Mouse (Mus musculus) WW6 (cell line): ENCODE measurements at regions not wholly inside any gene's neighbourhood (a gene's known extent, or its start where the extent isn't known, plus 50 kb on each side); places are given as distances from the start of the nearest gene placed in this dataset.

Experiments used
- DNase-seq: peaks from one replicate; pipeline ENCODE4 v3.0.0-alpha.2; 2013; ENCODE audit warnings: low read depth, low spot score

DNA sequence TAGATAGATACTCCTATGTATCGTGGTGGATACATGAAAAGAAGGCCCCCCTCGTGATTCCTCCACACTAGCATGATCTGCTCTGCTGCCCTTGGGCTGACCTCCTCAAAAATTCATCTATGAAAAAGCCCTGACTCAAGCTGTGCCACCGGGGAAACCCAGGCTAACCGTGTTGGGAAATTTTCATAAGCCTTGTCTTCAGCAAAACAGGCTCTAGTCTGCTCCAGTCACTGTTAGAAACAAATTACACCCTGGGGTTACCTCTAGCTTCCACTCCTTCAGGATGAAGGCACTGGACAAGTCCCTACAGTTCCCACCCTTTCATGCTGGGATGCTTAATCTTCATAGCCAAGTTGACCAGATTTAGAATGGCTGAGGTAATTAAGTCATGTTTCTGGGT, 315.0 kb upstream of the Nrp1 start:
- DNase-seq, result no peak

GRCm38 (mm10) chr8:128056251-128056650, 302.2 kb upstream of the Nrp1 start:
- no peak for DNase-seq

GRCm38 (mm10) chr8:128057845-128058244, 300.6 kb upstream of the Nrp1 start:
- no peak for DNase-seq

DNA sequence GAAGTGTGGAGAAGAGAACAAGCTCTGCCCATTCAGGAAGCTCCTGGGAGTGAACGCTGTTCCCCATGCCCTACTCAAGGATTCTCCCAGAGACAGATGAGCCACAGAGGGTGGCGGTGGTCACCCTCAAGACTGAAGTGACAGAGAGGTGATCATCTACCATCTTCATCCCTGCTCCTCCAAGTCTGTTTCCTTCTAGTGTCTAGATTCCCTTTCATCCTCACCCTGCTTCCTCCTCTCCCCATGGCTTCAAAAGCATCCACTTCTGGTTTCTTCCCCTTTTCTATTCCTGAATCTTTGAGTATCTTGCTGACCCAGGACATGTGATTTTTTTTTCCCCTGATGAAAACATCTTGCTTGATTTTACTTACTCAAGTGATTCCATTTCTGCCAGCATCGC, 298.6 kb upstream of the Nrp1 start:
- DNase-seq, result no peak

GRCm38 (mm10) chr8:128064211-128064610, 294.2 kb upstream of the Nrp1 start:
- no peak for DNase-seq

DNA sequence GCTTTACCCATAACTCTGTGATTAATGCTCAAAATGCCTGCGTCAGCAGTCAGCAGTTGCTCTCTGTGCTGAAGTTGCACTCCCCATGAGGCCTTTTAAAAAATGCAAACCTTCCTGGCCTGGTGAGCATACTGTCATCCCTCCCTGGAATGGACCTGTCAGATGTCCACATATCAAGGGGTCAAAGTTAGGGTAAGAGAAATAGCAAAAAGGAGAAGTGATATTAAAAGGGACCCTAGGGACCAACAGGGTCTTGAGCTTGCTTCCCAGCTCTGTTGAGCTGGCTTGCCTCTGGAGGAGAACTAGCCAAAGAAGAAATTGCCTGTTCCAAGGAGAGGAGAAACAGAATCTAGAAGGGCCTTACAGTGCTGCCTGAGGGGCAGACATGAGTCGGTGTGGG, 293.3 kb upstream of the Nrp1 start:
- DNase-seq, result no peak

DNA sequence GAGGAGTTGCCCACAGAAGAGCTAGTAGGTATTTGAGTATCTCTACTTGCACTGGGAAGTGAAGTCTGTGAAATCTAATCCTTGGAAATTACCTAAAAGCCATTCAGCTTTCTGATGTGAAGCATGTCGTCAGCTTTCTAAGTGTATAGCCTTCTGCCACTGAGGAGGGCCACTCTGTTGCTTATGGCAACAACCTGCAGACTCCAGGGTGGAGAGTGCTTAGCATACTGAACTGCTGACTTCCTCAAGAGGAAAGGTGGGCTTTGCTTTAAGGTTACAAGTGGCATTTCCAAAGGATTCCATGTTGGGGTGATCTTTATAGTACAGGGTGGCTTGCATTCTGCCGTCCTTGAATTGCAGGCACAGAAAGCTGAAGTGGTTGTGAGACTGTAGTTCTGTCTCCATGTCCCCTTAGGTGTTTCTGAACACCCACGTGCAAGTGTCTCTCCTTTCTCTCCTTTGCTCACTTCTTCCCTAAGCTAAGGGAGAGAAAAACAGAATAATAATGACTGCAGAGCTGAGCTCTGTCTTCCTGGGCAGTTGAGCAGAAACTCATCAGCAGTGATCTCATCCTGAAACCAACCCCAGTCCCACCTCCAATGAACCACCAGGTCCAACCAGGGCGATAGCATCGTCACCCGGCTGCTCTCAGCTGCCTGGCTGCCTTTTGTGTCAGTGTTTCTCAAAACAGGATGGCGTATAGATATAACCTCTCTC, 292.3 kb upstream of the Nrp1 start:
- no peak for DNase-seq

- DNase-seq, result no peak
Measured at GRCm38 (mm10) chr8:128069749-128070148, 288.7 kb upstream of the Nrp1 start.

- no peak for DNase-seq
Measured at GRCm38 (mm10) chr8:128075566-128075965, 282.8 kb upstream of the Nrp1 start.

GRCm38 (mm10) chr8:128076226-128076625, 282.2 kb upstream of the Nrp1 start:
- no peak for DNase-seq

DNA sequence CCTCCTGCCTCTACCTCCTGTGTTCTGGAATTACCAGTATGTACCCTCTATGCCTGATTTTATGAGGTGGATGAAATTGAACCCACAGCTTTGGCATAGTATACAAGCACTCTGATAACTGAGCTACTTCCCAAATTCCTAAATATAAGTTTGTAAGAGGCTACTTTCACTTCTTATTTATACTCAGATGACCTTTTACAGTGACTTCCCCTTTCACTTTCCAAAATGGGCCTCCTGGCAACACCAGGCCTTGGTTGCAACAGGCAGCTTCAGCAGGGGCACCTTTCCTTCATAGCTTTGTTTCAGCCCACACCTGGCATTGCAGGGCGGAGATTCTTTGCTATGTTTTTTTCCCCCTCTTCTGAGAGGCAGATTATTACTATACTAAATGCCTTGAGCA, 279.7 kb upstream of the Nrp1 start:
- DNase-seq, result no peak

GRCm38 (mm10) chr8:128085800-128086199, 272.6 kb upstream of the Nrp1 start:
- no peak for DNase-seq

DNA sequence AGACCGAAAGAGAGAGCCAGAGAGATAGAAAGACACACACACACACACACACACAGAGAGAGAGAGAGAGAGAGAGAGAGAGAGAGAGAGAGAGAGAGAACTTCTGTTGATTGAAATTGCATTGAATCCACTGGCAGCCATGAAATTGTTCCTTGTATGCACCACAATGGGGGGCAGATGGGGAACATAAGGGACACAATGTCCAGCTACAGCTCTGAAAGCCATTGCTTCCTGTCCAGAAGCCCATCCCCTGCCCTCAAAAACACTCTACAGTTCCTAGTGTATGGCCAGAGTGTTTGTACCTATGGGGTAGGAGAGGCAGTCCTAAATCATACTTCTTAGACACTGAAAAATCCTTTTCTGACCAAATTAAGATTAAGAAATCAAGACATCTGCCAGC, 270.9 kb upstream of the Nrp1 start:
- DNase-seq, result no peak

DNA sequence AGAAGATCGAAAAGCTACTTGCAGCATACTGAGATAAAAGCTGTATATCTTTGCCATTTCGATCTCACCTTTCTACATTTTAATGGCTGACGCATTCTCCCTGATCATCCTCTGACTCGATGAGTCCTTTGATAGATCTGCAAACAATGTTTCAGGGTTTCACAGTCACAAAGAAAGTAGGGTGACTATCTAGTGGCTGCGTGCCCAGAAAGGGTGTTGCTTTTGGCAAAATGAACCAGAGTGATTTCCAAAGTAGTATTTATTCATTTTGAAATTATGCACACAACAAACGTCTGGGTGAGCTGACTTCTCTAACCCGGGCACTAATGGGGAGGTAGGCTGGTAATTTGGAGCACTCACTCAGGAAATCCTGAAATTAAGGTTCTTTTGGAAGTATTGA, 265.6 kb upstream of the Nrp1 start:
- DNase-seq, result no peak

GRCm38 (mm10) chr8:128095451-128095850, 263.0 kb upstream of the Nrp1 start:
- DNase-seq, result no peak

- no peak for DNase-seq
Measured at GRCm38 (mm10) chr8:128097601-128098000, 260.8 kb upstream of the Nrp1 start.

- no peak for DNase-seq
Measured at GRCm38 (mm10) chr8:128103380-128103779, 255.0 kb upstream of the Nrp1 start.

DNA sequence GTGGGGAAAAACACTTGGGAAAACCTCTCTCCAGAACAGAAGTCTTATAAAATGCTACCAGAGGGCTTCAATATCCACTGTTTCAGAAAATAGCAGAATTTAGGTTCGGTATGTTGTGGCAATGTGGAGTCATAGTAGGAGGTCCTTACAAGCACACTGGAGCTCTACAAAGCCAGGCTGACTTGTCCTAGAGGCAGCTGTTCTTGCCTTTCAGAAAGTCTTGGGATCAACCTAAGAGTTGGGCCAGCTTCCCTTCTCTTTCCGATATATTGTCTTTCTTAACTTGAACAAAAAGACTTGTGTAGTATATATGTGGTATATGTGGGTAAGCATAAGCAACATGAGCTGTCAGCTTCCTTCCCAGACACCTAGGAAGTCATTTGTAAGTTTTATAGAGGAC, 251.8 kb upstream of the Nrp1 start:
- DNase-seq, result no peak

- no peak for DNase-seq
Measured at GRCm38 (mm10) chr8:128107041-128107440, 251.4 kb upstream of the Nrp1 start.

- DNase-seq, result no peak
Measured at GRCm38 (mm10) chr8:128109036-128109435, 249.4 kb upstream of the Nrp1 start.

DNA sequence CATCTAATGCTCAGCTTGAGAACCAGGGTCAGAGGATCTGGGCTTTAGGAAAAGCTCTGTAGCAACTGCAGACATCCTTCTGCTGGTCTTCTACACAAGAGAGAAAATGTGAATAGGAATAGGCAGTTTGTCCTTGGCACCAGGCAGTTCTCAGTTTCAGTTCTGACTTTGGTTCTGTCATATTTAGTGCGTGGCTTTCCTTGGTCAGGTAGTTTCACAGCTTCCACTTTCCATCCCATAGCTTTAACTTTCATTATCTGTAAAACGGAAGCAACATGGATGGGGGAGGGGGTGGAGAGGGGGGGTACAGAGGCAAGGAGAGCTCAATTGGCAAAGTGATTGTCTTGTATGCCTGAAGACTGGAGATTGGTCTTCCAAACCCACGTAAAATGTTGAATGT, 247.3 kb upstream of the Nrp1 start:
- no peak for DNase-seq

DNA sequence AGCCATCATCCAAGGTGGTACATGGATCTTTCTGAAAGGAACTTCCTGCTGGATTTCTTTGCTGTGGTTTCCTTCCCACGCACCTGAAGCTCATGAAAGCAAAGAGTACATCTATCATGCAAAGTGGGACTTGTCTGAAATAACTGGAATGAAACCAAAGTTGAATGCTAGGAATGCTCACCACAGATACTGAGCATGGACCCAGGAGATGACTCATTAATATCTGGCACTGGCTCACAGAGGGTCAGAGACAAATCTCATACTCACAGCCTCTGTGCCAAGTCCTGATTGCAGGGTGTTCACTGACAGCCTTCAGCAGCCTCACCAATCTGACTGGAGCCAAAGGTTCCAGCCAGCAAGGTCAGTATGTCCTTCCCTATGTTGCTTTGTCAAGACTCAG, 245.3 kb upstream of the Nrp1 start:
- DNase-seq, result no peak

DNA sequence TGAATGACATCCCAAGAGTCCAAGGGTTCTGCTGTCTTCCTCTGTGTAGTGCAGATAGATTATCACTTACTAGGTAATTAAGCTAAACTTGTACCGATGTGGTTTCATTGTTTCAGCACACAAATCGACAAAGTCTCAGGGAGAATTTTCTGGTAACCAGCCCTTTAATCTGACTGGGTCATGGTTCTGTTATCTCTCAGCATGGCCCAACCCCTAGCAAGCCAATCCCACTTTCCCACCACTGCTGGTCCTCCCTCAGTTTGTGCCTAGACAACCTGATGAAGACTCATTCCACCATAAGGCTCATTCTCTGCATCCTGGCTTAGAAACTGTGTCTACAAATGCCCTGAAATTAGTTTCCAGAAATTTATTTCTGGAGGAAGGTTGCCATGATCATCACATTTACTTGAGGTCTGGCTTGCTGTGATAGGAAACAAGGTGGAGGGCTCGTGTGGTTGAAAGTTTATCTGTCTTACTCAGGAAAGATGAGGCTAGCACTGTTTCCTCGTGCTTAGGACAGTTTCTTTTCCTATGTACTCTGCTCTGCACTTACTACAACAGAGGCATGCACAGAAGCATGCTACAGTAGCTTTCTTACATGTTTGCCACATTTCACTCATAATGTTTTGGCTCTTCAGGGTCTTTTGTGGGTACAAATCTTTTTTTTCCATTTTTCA, 217.0 kb upstream of the Nrp1 start:
- no peak for DNase-seq
